Mouse (Mus musculus) forebrain, embryonic 10.5 days (tissue): ENCODE results near the gene Isyna1. TPM values are rescaled to one million over a fixed set of nuclear protein-coding genes. Genes with fewer than 3 reads are reported as not detected.

ENCODE experiments used
- DNase-seq: peaks from one replicate; pipeline ENCODE4 v3.0.0-alpha.2; 2017; ENCODE audit warnings: low spot score; ENCODE audit errors: extremely low spot score
- H3K27ac ChIP-seq: fragments of 300-500 bp; sonication (generic); 2 replicates; pipeline ENCODE4 v1.5.1; 2016; ENCODE audit warnings: mild to moderate bottlenecking
- H3K27me3 ChIP-seq: fragments of 300-500 bp; sonication (generic); 2 replicates; pipeline ENCODE4 v1.6.1; 2016; ENCODE audit warnings: mild to moderate bottlenecking; ENCODE audit not compliant: poor library complexity, severe bottlenecking
- H3K36me3 ChIP-seq: fragments of 300-500 bp; sonication (generic); replicated peaks from 2 replicates; pipeline ENCODE4 v1.6.1; 2016; ENCODE audit warnings: mild to moderate bottlenecking, moderate library complexity
- H3K4me1 ChIP-seq: fragments of 300-500 bp; sonication (generic); 2 replicates; pipeline ENCODE4 v1.6.1; 2016
- H3K4me3 ChIP-seq: fragments of 300-500 bp; sonication (generic); 2 replicates; pipeline ENCODE4 v1.5.1; 2016; ENCODE audit warnings: mild to moderate bottlenecking, moderate library complexity
- H3K9me3 ChIP-seq: fragments of 300-500 bp; sonication (generic); 2 replicates; pipeline ENCODE4 v1.6.1; 2016; ENCODE audit warnings: mild to moderate bottlenecking, moderate library complexity
- WGBS: fragments of 180-500 bp; shearing (Covaris S2); methylation state at CpG from one replicate; pipeline ENCODE4 v1.1.7; 2016; 5-methylcytosine and 5-hydroxymethylcytosine counted together
- polyA plus RNA-seq: library from polyadenylated mRNA; unstranded; fragments of >200 nt; fragmentation: Nextera tagmentation; extraction: Ambion mirVana; gene quantifications from 2 replicates; pipeline ENCODE4 v1.2.1, GENCODE M21; 2016

Gene Isyna1
- polyA plus RNA-seq, 1 experiment from 2014 or later = 170 TPM

DNA sequence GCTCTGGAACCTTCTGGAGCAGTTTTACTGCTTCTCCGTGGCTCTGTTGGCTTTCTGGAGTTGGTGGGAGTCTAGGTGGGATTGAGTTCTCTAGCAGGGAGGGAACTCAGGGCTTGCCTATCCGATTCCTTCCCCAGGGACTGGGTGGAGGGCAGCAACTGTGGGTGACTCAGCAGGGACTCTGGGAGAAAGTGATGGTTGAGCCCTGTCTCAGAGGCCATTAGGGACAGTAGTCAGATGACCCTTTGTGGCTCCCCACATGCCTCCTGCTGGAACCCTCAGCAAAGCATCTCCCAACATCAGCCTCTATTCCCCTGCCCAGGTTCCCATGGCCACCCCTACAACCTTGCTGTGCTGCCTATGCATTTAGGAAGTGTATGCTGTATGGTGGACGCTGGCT lies 48.8 kb downstream of the Isyna1 start:
- H3K36me3 ChIP-seq = no peaks in the 10 kb centered on the region
- H3K27me3 ChIP-seq = no peaks in the 10 kb centered on the region
- WGBS = 66% methylated on average over 3 of the region's 3 CpGs

DNA sequence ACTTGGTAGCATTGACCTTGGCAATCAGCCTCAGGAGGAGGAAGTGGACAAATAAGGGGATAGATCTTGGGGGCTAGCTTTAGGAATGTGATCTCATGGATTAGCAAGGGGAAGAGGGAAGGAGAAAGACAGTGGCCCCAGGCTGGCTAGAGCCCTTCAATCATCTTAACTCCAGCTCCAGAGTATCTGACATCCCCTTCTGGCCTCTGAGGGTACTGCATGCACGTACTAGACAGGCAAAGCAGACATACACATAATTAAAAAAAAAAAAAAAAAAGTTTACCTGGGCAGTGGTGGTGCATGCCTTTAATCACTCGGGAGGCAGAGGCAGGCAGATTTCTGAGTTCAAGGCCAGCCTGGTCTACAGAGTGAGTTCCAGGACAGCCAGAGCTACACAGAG lies 49.9 kb downstream of the Isyna1 start:
- peaks cover 8% of the 10 kb centered on the region for H3K36me3 ChIP-seq
- H3K27me3 ChIP-seq = no peaks in the 10 kb centered on the region
- WGBS = 71% methylated on average over 2 of the region's 2 CpGs
- no peak for DNase-seq
- H3K4me3 ChIP-seq = no peak overlapping the region
- peaks cover 42% of the 10 kb centered on the region for H3K4me1 ChIP-seq
- H3K9me3 ChIP-seq = no peaks in the 10 kb centered on the region
- H3K27ac ChIP-seq = no peak overlapping the region

More for the DNA sequence above, 48.8 kb downstream of the Isyna1 start:
- Histone ChIP-seq H3K9me3 (no peaks in the 10 kb centered on the region), H3K27ac (no peak overlapping the region), H3K4me1 (peaks cover 31% of the 10 kb centered on the region), H3K4me3 (no peak overlapping the region)
- no peak for DNase-seq

DNA sequence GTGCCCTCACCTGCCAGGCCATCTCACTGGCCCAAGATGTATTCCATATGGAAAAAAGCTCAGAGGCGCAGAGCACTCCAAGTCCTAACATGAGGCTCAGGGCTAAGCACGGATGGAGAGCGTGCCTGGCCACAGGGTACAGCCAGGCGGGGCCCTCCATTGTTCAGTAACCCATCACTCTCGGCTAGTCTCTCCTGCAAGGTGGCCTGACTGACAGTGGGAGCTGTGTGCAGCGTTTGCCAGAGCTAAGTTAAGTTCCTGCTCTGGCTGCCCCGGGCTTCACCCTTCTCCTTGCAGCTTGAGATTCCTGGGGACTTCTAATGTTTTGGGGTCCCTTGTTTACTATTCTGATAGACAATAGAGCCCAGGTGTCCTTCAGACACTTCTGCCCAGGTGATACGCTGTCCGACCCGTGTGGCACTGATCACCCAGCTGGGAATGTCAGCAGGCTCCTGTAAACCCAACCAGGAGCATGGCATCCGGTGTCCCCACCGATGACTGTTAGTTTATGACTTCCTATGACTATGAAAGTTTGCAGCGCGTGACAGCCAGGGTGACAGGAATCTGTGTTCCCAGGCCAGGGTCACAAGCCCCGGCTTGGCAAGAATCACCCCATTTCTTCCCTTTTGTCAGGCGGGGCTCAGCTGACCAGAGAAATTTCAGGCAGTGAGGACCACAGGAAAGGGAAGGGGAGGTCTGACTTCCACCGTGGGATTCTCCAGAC lies 51.5 kb downstream of the Isyna1 start:
- no peak for DNase-seq
- peaks cover 24% of the 10 kb centered on the region for H3K36me3 ChIP-seq
- peaks cover 47% of the 10 kb centered on the region for H3K4me1 ChIP-seq
- H3K27me3 ChIP-seq = no peaks in the 10 kb centered on the region
- H3K4me3 ChIP-seq = no peak overlapping the region
- 68% methylated on average over 17 of the region's 17 CpGs for WGBS
- peak overlapping the region; percentile 48; the same call in 1 of the 2 replicates for H3K27ac ChIP-seq
- H3K9me3 ChIP-seq = no peaks in the 10 kb centered on the region

DNA sequence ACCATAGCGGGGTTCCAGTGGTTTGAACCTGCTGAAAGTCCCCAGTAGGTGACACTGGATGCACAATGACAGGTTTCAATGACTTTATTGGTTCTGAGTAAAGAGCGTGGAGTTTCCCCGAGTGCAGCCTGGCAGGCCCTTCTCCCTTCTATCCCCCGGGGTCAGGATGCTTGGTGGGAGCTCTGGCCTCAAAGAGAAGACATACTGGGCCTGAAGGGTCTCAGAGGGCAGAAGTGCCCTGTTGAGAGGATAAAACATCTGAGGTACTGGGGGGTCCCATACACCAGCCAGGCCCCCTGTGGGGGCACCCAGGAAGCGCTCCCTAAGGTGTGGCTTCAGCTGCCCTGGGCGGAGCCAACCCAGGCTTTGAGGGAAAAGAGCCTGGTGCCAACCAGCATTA lies 52.2 kb downstream of the Isyna1 start:
- 78% methylated on average over 6 of the region's 6 CpGs for WGBS
- no peak for DNase-seq
- peak overlapping the region; percentile 48; the same call in 1 of the 2 replicates for H3K27ac ChIP-seq

DNA sequence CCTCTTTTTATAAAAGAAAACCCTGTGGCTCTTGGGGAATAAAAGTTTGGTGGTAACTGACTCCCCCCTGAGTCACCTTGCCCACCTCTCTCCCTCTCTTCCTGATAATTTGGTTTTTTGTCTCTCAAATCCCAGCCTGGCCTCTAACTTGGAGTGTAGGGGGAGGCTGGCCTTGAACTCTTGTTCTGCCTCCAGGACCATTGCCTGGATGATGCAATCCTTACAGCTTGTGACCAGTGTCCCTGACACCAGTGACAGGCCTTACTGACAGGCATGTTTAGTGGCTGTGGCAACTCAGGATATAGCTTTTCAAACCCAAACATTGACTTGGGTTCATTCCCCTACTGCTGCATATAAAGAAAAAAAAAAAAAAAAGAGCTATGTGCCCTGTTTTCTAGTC lies 52.6 kb downstream of the Isyna1 start:
- Histone ChIP-seq H3K36me3 (peaks cover 34% of the 10 kb centered on the region), H3K27me3 (no peaks in the 10 kb centered on the region), H3K4me1 (peaks cover 47% of the 10 kb centered on the region), H3K27ac (peak overlapping the region; percentile 76), H3K4me3 (no peak overlapping the region), H3K9me3 (no peaks in the 10 kb centered on the region)
- DNase-seq = no peak

More for the DNA sequence above, 52.2 kb downstream of the Isyna1 start:
- peaks cover 31% of the 10 kb centered on the region for H3K36me3 ChIP-seq
- no peaks in the 10 kb centered on the region for H3K27me3 ChIP-seq
- H3K4me3 ChIP-seq = no peak overlapping the region
- peaks cover 47% of the 10 kb centered on the region for H3K4me1 ChIP-seq
- H3K9me3 ChIP-seq = no peaks in the 10 kb centered on the region

Other genes with a start within 250 kb of the Isyna1 start
- gene Upf1, start 241.1 kb upstream of the Isyna1 start, polyA plus RNA-seq = 14.5 and 16.3 TPM in 2 replicates
- 0.19 and 0.38 TPM in 2 replicates for gene Comp, start 220.8 kb upstream of the Isyna1 start, polyA plus RNA-seq
- gene Crtc1, start 154.8 kb upstream of the Isyna1 start, polyA plus RNA-seq = 14.8 and 16.4 TPM in 2 replicates
- gene Klhl26, start 117.4 kb upstream of the Isyna1 start, polyA plus RNA-seq = 19.9 and 20.2 TPM in 2 replicates
- 16.7 and 19.5 TPM in 2 replicates for gene Tmem59l, start 107.0 kb upstream of the Isyna1 start, polyA plus RNA-seq
- 34.1 and 48.4 TPM in 2 replicates for gene Crlf1, start 101.2 kb upstream of the Isyna1 start, polyA plus RNA-seq
- gene Rex1bd, start 87.6 kb upstream of the Isyna1 start, polyA plus RNA-seq = 126 and 136 TPM in 2 replicates
- gene Uba52, start 83.6 kb upstream of the Isyna1 start, polyA plus RNA-seq = 879 and 899 TPM in 2 replicates
- 295 and 303 TPM in 2 replicates for gene Fkbp8, start 66.6 kb upstream of the Isyna1 start, polyA plus RNA-seq
- gene Kxd1, start 66.4 kb upstream of the Isyna1 start, polyA plus RNA-seq = 52.6 and 57.2 TPM in 2 replicates
- 20.8 and 22.7 TPM in 2 replicates for gene Ell, start 54.9 kb upstream of the Isyna1 start, polyA plus RNA-seq
- gene Ssbp4, start 14.5 kb downstream of the Isyna1 start, polyA plus RNA-seq = 74.4 and 84.1 TPM in 2 replicates
- gene Lrrc25, start 21.8 kb downstream of the Isyna1 start, polyA plus RNA-seq = 0.49 and 0.87 TPM in 2 replicates
- gene Gdf15, start 38.1 kb downstream of the Isyna1 start, polyA plus RNA-seq = not detected in 2 replicates
- 40.5 and 49.3 TPM in 2 replicates for gene Pgpep1, start 66.0 kb downstream of the Isyna1 start, polyA plus RNA-seq
- gene Lsm4, start 78.9 kb downstream of the Isyna1 start, polyA plus RNA-seq = 336 and 339 TPM in 2 replicates
- gene Jund, start 104.6 kb downstream of the Isyna1 start, polyA plus RNA-seq = 49.6 and 50.9 TPM in 2 replicates
- 0.02 TPM in 1 of 2 replicates, not detected in the other for gene Iqcn, start 109.1 kb downstream of the Isyna1 start, polyA plus RNA-seq
- gene Gm3336, start 124.2 kb downstream of the Isyna1 start, polyA plus RNA-seq = not detected in 2 replicates
- gene Pde4c, start 129.3 kb downstream of the Isyna1 start, polyA plus RNA-seq = 0.38 and 0.68 TPM in 2 replicates
- 10.5 and 12.2 TPM in 2 replicates for gene Rab3a, start 160.3 kb downstream of the Isyna1 start, polyA plus RNA-seq
- gene Mpv17l2, start 166.6 kb downstream of the Isyna1 start, polyA plus RNA-seq = 30.8 and 34.3 TPM in 2 replicates
- gene Pik3r2, start 182.3 kb downstream of the Isyna1 start, polyA plus RNA-seq = 67.1 and 69.2 TPM in 2 replicates
- 12.0 and 14.9 TPM in 2 replicates for gene Mast3, start 210.7 kb downstream of the Isyna1 start, polyA plus RNA-seq
- gene Il12rb1, start 214.1 kb downstream of the Isyna1 start, polyA plus RNA-seq = 0.12 TPM in 1 of 2 replicates, not detected in the other
- gene Arrdc2, start 245.3 kb downstream of the Isyna1 start, polyA plus RNA-seq = 4.8 and 5.7 TPM in 2 replicates